Mouse (Mus musculus): ENCODE data around the gene Skint6. TPM values are rescaled to one million over a fixed set of nuclear protein-coding genes. Genes with fewer than 3 reads are reported as not detected.

Gene Skint6
- not detected for polyA plus RNA-seq (2015; fragmentation: Illumina TruSeq; extraction: RNeasy Lipid Tissue Mini Kit (QIAGEN cat#74804); ENCODE audit: low read depth, low replicate concordance)

GRCm38 (mm10) chr4:113286873-113287272 is at the start of gene Skint6:
Gene Skint6, minus strand, starts transcription at chr4:113286973.

GRCm38 (mm10) chr4:112774766-112775165 is 512.0 kb downstream of the Skint6 start, which contains the start of gene Skint10:
Gene Skint10, minus strand, starts transcription at chr4:112774866.

Data from brain, adult 10 weeks (tissue).